Mouse (Mus musculus) liver, postnatal 0 days (tissue): ENCODE measurements around the gene Odf2l.

ENCODE experiments used
- CTCF ChIP-seq: sonication (generic); IDR thresholded peaks from 2 replicates; pipeline ENCODE4 v1.5.1; 2016; ENCODE audit warnings: antibody characterized with exemption, low read depth
- EP300 ChIP-seq: IDR thresholded peaks from 2 replicates; pipeline ENCODE4 v1.6.1; 2016; ENCODE audit warnings: antibody characterized with exemption, low read depth, mild to moderate bottlenecking

GRCm38 (mm10) chr3:145147952-145148351 lies 29.6 kb downstream of the Odf2l start:
- TF ChIP-seq CTCF (no peak), EP300 (no peak)
